Mouse (Mus musculus): ENCODE data around the gene Cdon. TPM values are rescaled to one million over a fixed set of nuclear protein-coding genes. Genes with fewer than 3 reads are reported as not detected.

The Cdon gene
- polyA plus RNA-seq, 1 experiment from 2014 or later: 10.5 TPM

DNA sequence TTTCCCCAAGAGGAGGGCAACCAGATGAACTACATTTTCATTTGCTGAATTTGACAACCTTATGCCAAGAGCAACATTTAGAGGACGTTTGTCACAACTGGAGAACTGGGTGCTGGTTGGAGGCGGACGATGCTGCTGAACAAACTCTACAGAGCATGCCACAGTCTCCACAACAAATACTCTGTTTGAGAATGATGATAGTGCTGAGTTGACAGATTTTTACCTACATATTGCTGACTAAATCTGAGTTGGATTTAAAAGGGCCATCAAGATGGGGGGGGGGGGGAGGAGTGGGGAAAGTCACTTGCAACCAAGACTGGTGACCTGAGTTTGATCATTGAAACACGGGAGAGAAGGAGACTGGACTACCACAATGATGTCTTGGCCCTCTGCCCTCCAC lies 17.4 kb upstream of the Cdon start:
- ATAC-seq: no peak
- Histone ChIP-seq H3K27ac (ENCODE audit: low read depth, low read length) (peak overlapping the region; percentile 89), H3K4me3 (ENCODE audit: low read depth, low read length) (no peak overlapping the region), H3K36me3 (ENCODE audit: control insufficient read depth, insufficient read depth, low read length) (no peaks in the 10 kb centered on the region), H3K4me2 (ENCODE audit: low read length) (peak overlapping the region; percentile 18), H3K9me3 (replicated peaks; ENCODE audit: control insufficient read depth, low read length) (no peaks in the 10 kb centered on the region), H3K27me3 (replicated peaks; ENCODE audit: control insufficient read depth, insufficient read depth, low read length) (no peaks in the 10 kb centered on the region), H3K9ac (ENCODE audit: low read length) (0 out of 2 replicates have a peak overlapping the region, but pooled peaks have one; percentile 6), H3K4me1 (ENCODE audit: control insufficient read depth, insufficient read depth, low read length) (peaks cover 56% of the 10 kb centered on the region)
- DNase-seq (ENCODE audit: low spot score): no peak
- 35% methylated on average over 4 of the region's 4 CpGs for WGBS

DNA sequence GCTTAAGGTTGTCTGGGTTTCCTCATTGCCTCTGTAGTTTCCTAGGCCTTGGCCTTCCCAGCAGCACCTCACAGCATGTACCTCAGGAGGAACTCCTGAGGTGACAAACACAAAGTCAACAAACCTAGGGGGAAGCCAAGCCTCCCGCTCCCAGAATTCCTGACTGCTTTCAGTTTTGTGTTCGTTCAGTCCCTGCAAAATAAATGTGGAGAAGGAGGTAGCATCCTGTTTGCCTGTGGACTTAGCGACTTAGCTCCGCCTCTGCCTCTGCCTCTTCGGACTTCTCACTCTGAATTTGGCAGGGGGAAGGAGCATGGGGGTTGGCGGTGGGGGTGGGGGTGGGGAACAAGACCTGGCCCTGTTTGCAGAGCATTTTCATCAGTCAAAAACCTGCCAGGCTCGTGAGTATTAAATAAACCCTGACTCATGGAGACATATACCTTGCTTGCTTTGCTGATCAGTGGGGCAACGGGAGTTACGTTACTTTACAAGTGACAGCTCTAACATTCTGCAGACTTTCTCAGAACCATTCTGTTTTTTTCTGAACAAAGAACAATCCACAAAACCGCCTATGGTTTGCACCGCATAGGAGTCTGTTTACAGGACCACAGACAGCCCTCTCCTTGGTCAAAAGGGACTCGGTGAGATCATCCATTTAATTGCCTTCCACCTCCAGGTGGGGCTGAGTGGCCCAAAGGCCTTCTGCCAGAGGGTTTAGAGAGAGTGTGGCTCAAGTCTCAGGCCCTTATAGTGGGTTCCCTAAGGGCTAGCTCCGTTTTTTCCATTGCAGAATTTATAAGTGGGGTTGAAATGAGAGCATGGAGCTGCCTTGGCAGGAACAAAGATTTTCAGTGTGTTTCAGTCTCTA lies 15.7 kb upstream of the Cdon start:
- Histone ChIP-seq H3K9me3 (replicated peaks; ENCODE audit: control insufficient read depth, low read length) (no peaks in the 10 kb centered on the region), H3K27ac (ENCODE audit: low read depth, low read length) (peak overlapping the region; percentile 89), H3K9ac (ENCODE audit: low read length) (peak overlapping the region; percentile 40; the same call in 1 of the 2 replicates), H3K27me3 (replicated peaks; ENCODE audit: control insufficient read depth, insufficient read depth, low read length) (no peaks in the 10 kb centered on the region), H3K4me2 (ENCODE audit: low read length) (peak overlapping the region; percentile 38), H3K4me1 (ENCODE audit: control insufficient read depth, insufficient read depth, low read length) (peaks cover 53% of the 10 kb centered on the region), H3K36me3 (ENCODE audit: control insufficient read depth, insufficient read depth, low read length) (no peaks in the 10 kb centered on the region), H3K4me3 (ENCODE audit: low read depth, low read length) (no peak overlapping the region)
- peak; percentile 18; the same call in 1 of the 2 replicates for ATAC-seq
- peak; percentile 69 for DNase-seq (ENCODE audit: low spot score)
- WGBS: 6% methylated on average over 13 of the region's 13 CpGs

DNA sequence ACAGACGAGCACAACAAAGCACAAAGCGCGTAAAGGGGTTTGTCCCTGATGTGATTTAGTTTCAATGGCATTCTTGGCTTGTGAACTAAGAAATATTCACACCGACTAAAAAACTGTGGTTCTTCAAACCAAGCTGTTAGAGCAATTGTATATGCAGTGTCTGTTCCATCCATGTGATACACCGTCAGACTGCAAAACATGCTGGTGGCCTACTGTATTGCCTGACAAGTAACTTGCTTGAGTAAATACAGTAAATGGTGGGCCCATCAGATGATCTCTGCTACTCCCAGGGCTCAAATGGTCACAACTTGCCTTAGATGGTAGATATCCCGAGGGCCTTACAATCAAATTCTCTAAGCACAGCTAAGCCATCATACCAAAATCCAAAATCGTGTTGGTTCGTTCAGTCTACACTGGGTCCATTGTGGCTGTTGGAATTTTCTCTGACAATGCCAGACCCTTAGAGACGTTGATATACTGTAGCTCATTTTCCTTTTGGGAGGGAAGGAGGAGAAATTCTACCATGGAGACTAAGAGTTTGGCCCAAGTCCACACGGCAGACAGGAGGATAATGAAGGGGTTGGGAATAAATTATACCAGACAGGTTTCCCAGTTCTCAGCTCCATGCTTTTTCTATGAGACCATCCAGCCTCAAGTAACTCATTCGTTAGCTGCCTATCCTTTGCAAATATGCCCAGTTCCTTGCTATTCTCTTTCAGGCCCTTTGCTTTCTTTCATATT lies 9.5 kb upstream of the Cdon start:
- Histone ChIP-seq H3K4me1 (ENCODE audit: control insufficient read depth, insufficient read depth, low read length) (peaks cover 20% of the 10 kb centered on the region), H3K36me3 (ENCODE audit: control insufficient read depth, insufficient read depth, low read length) (no peaks in the 10 kb centered on the region), H3K4me3 (ENCODE audit: low read depth, low read length) (no peak overlapping the region), H3K9me3 (replicated peaks; ENCODE audit: control insufficient read depth, low read length) (no peaks in the 10 kb centered on the region), H3K27me3 (replicated peaks; ENCODE audit: control insufficient read depth, insufficient read depth, low read length) (no peaks in the 10 kb centered on the region), H3K4me2 (ENCODE audit: low read length) (peak overlapping the region; percentile 20), H3K9ac (ENCODE audit: low read length) (no peak overlapping the region), H3K27ac (ENCODE audit: low read depth, low read length) (peak overlapping the region; percentile 68)
- DNase-seq (ENCODE audit: low spot score) (peak; percentile 86), ATAC-seq (peak; percentile 91)
- 25% methylated on average over 11 of the region's 11 CpGs for WGBS

DNA sequence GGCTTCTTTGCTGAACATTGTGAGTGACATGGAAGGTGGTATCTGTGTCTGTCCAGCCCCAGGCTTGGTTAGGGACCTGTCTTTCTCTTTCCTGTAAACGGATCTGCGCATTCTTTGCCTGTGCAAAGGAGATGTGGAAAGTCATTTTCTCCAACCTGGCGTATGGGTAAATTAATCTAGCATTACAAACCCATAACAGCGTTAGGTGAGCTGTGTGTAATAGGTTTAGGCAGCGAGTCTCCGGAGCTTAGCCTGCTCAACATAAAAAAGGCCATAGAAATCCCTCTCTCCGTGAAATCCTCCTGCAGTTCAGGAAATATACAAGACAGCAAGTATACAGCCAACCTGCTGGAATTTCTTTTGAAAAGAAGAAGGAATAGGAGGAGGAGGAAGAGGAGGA lies 9.0 kb upstream of the Cdon start:
- Histone ChIP-seq H3K4me2 (ENCODE audit: low read length) (peak overlapping the region; percentile 20), H3K9ac (ENCODE audit: low read length) (no peak overlapping the region), H3K4me1 (ENCODE audit: control insufficient read depth, insufficient read depth, low read length) (peaks cover 19% of the 10 kb centered on the region), H3K4me3 (ENCODE audit: low read depth, low read length) (no peak overlapping the region), H3K27ac (ENCODE audit: low read depth, low read length) (peak overlapping the region; percentile 68), H3K9me3 (replicated peaks; ENCODE audit: control insufficient read depth, low read length) (no peaks in the 10 kb centered on the region), H3K36me3 (ENCODE audit: control insufficient read depth, insufficient read depth, low read length) (no peaks in the 10 kb centered on the region), H3K27me3 (replicated peaks; ENCODE audit: control insufficient read depth, insufficient read depth, low read length) (no peaks in the 10 kb centered on the region)
- 11% methylated on average over 7 of the region's 7 CpGs for WGBS
- DNase-seq (ENCODE audit: low spot score) (peak; percentile 69), ATAC-seq (no peak; the same call in 1 of the 2 replicates)

DNA sequence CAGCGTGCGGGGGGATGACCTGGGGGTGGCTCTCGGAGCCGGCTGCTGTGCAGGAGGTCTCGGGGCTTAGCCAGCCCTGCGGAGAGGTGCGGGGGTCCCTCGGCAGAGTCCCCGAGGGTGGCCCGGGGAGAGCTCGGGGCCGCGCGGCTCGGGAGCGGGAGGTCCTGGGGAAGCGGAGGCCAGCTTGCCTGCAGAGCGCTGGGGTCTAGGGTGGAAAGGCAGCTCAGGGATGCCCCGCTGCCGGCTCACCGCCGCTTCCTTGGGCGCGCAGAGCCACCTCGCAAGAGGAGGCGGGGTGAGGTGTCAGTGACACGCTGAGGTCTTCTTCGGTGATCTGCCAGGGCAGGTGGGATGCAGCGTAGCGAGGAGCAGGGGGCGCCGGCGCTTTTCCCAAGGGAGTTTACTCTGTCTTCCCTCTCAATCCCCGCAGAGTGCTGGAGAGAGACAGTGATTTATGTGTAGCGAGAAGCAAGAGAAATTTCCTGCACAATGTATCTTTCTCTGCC lies 855 bp downstream of the Cdon start:
- Histone ChIP-seq H3K4me3 (ENCODE audit: low read depth, low read length) (peak overlapping the region; percentile 98), H3K27ac (ENCODE audit: low read depth, low read length) (peak overlapping the region; percentile 96), H3K4me1 (ENCODE audit: control insufficient read depth, insufficient read depth, low read length) (peaks cover 8% of the 10 kb centered on the region; the same call in 1 of the 2 replicates), H3K4me2 (ENCODE audit: low read length) (peak overlapping the region; percentile 68), H3K36me3 (ENCODE audit: control insufficient read depth, insufficient read depth, low read length) (no peaks in the 10 kb centered on the region), H3K27me3 (replicated peaks; ENCODE audit: control insufficient read depth, insufficient read depth, low read length) (no peaks in the 10 kb centered on the region), H3K9ac (ENCODE audit: low read length) (peak overlapping the region; percentile 100), H3K9me3 (replicated peaks; ENCODE audit: control insufficient read depth, low read length) (no peaks in the 10 kb centered on the region)
- WGBS: under 1% methylated on average over 35 of the region's 35 CpGs
- peak; percentile 69 for DNase-seq (ENCODE audit: low spot score)
- no peak for ATAC-seq

DNA sequence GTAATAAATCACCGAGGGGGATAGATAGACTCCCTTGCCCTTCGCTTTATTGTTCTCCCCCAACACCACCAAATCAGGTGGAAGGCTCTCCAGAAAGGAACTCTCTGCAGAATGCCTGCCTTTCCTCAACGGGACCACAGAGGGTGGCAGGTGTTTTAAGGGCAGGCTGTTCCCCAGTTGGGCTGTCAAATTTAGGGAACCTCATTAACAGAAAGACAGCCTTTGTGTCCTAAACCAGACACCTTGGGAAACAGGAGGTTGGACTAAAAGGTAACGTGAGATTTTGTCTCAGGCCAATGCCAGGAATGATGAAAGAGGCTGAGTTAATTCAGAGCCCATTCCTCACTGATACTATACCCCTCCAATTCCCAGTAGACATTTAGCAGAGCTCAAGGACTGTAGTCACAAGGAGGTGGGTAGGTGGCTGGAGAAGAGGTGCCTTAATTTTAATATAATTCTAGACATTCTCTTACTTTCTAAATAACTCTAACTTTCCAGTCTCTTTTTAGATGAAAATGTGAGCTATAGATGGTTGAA lies 1.5 kb downstream of the Cdon start:
- H3K9ac ChIP-seq (ENCODE audit: low read length): peak overlapping the region; percentile 100
- ATAC-seq (no peak), DNase-seq (ENCODE audit: low spot score) (peak; percentile 52)
- H3K27me3 ChIP-seq (replicated peaks; ENCODE audit: control insufficient read depth, insufficient read depth, low read length): no peaks in the 10 kb centered on the region
- H3K4me2 ChIP-seq (ENCODE audit: low read length): peak overlapping the region; percentile 68
- H3K9me3 ChIP-seq (replicated peaks; ENCODE audit: control insufficient read depth, low read length): no peaks in the 10 kb centered on the region
- H3K4me1 ChIP-seq (ENCODE audit: control insufficient read depth, insufficient read depth, low read length): peaks cover 8% of the 10 kb centered on the region; the same call in 1 of the 2 replicates
- under 1% methylated on average over 4 of the region's 4 CpGs for WGBS
- no peaks in the 10 kb centered on the region for H3K36me3 ChIP-seq (ENCODE audit: control insufficient read depth, insufficient read depth, low read length)
- H3K27ac ChIP-seq (ENCODE audit: low read depth, low read length): peak overlapping the region; percentile 96
- peak overlapping the region; percentile 98 for H3K4me3 ChIP-seq (ENCODE audit: low read depth, low read length)

DNA sequence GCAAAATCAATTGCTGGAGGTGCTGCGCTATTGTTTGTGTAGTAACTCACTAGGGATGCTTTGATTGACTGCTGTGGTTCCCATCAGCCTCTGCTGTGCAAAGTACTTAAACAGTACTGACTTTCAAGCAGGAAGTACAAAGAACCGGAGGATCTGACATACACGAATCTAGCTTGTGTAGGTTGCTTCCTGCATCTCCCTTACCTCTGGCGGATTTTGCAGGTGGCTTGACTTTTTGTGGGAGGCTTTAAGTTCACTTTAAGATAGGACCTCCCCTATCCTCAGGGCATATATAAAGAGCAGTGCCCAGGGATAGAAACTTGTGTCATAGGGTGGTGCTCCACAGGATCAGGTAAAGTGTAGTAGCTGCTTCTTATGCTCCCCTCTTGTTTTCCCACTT lies 2.3 kb downstream of the Cdon start:
- H3K27me3 ChIP-seq (replicated peaks; ENCODE audit: control insufficient read depth, insufficient read depth, low read length): no peaks in the 10 kb centered on the region
- H3K4me3 ChIP-seq (ENCODE audit: low read depth, low read length): peak overlapping the region; percentile 98
- peak overlapping the region; percentile 100 for H3K9ac ChIP-seq (ENCODE audit: low read length)
- DNase-seq (ENCODE audit: low spot score): peak; percentile 59
- peak overlapping the region; percentile 68 for H3K4me2 ChIP-seq (ENCODE audit: low read length)
- no peaks in the 10 kb centered on the region for H3K36me3 ChIP-seq (ENCODE audit: control insufficient read depth, insufficient read depth, low read length)
- WGBS: 2% methylated on average over 4 of the region's 4 CpGs
- peak overlapping the region; percentile 96 for H3K27ac ChIP-seq (ENCODE audit: low read depth, low read length)
- H3K9me3 ChIP-seq (replicated peaks; ENCODE audit: control insufficient read depth, low read length): no peaks in the 10 kb centered on the region
- ATAC-seq: no peak
- H3K4me1 ChIP-seq (ENCODE audit: control insufficient read depth, insufficient read depth, low read length): peaks cover 8% of the 10 kb centered on the region; the same call in 1 of the 2 replicates

DNA sequence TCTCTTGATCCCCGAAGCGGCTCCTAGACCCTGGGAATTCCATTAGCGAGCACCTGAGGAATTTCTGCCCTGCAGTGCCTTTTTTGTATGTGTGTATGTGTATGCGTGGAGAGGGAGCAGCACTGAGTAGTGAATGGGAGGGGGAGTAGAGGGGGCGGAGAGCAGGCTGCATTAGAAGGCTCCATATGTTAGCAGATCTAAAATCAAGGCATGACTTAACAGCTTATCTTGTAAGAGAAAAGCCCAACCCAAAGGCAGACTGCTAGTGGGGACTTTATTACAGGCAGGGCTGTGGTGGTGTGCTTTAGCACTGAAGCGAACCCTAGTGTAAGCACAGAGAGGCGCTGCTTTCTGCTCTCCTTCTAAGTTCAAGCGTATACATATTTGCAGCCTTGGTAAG lies 3.7 kb downstream of the Cdon start:
- H3K9me3 ChIP-seq (replicated peaks; ENCODE audit: control insufficient read depth, low read length): no peaks in the 10 kb centered on the region
- 2% methylated on average over 8 of the region's 8 CpGs for WGBS
- peak overlapping the region; percentile 65 for H3K9ac ChIP-seq (ENCODE audit: low read length)
- peak overlapping the region; percentile 51 for H3K4me2 ChIP-seq (ENCODE audit: low read length)
- ATAC-seq (peak; percentile 65), DNase-seq (ENCODE audit: low spot score) (peak; percentile 94)
- no peaks in the 10 kb centered on the region for H3K36me3 ChIP-seq (ENCODE audit: control insufficient read depth, insufficient read depth, low read length)
- no peaks in the 10 kb centered on the region for H3K27me3 ChIP-seq (replicated peaks; ENCODE audit: control insufficient read depth, insufficient read depth, low read length)
- peaks cover 8% of the 10 kb centered on the region; the same call in 1 of the 2 replicates for H3K4me1 ChIP-seq (ENCODE audit: control insufficient read depth, insufficient read depth, low read length)
- peak overlapping the region; percentile 79 for H3K27ac ChIP-seq (ENCODE audit: low read depth, low read length)
- peak overlapping the region; percentile 32 for H3K4me3 ChIP-seq (ENCODE audit: low read depth, low read length)
